Mouse (Mus musculus) ES-E14 (cell line): ENCODE measurements around the gene Gclm. TPM values are rescaled to one million over a fixed set of nuclear protein-coding genes. Genes with fewer than 3 reads are reported as not detected.

Experiments
- DNase-seq: peaks from one replicate; pipeline ENCODE4 v3.0.0-alpha.2; 2013; ENCODE audit warnings: low read depth, low spot score
- H3K27ac ChIP-seq: 2 replicates; pipeline ENCODE4 v1.5.1; 2012; ENCODE audit warnings: low read depth, mild to moderate bottlenecking, low read length, moderate library complexity, mixed read lengths; ENCODE audit not compliant: poor library complexity, insufficient read depth, severe bottlenecking
- H3K36me3 ChIP-seq: 2 replicates; pipeline ENCODE4 v1.6.1; 2012; ENCODE audit warnings: mild to moderate bottlenecking, low read length, moderate library complexity, mixed read lengths; ENCODE audit not compliant: control insufficient read depth, poor library complexity, insufficient read depth, severe bottlenecking
- H3K4me1 ChIP-seq, 2 experiments: fragments of 150-350 bp in 1 of 2; sonication (generic) in 1 of 2; 2 replicates each; pipeline ENCODE4 v1.6.1; 2012; ENCODE audit warnings: low read length in 2 of 2, mild to moderate bottlenecking in 1 of 2, mixed read lengths in 1 of 2; ENCODE audit not compliant: control insufficient read depth in 2 of 2, insufficient read depth in 2 of 2, poor library complexity in 1 of 2
- H3K4me3 ChIP-seq, 2 experiments: fragments of 150-350 bp in 1 of 2; sonication (generic) in 1 of 2; 2 replicates each; pipeline ENCODE4 v1.5.1; 2012; ENCODE audit warnings: low read length in 2 of 2, low read depth in 1 of 2, mild to moderate bottlenecking in 1 of 2, mixed read lengths in 1 of 2; ENCODE audit not compliant: insufficient read depth in 1 of 2, poor library complexity in 1 of 2, severe bottlenecking in 1 of 2
- H3K9ac ChIP-seq: 2 replicates; pipeline ENCODE4 v1.6.1; 2012; ENCODE audit warnings: low read depth, mild to moderate bottlenecking, low read length, mixed read lengths; ENCODE audit not compliant: poor library complexity, insufficient read depth, severe bottlenecking
- H3K9me3 ChIP-seq: fragments of 150-350 bp; sonication (generic); 2 replicates; pipeline ENCODE4 v1.6.1; 2012; ENCODE audit warnings: low read depth, mild to moderate bottlenecking, low read length; ENCODE audit not compliant: control insufficient read depth, insufficient read depth
- CHD2 ChIP-seq: IDR thresholded peaks from 2 replicates; pipeline ENCODE4 v1.6.1; 2014; ENCODE audit warnings: mild to moderate bottlenecking, low read depth, low read length, inconsistent platforms
- HCFC1 ChIP-seq: IDR thresholded peaks from 2 replicates; pipeline ENCODE4 v1.6.1; 2012; ENCODE audit warnings: low read length, inconsistent platforms, borderline replicate concordance; ENCODE audit not compliant: insufficient read depth
- MAFK ChIP-seq: IDR thresholded peaks from 2 replicates; pipeline ENCODE4 v1.6.1; 2014; ENCODE audit warnings: mild to moderate bottlenecking, low read depth, low read length, inconsistent platforms; ENCODE audit not compliant: insufficient read depth
- ZC3H11A ChIP-seq: IDR thresholded peaks from 2 replicates; pipeline ENCODE4 v1.6.1; 2012; ENCODE audit warnings: low read depth, mild to moderate bottlenecking, inconsistent platforms, low read length, borderline replicate concordance
- ZNF384 ChIP-seq: IDR thresholded peaks from 2 replicates; pipeline ENCODE4 v1.6.1; 2012; ENCODE audit warnings: low read depth, low read length, inconsistent platforms
- in situ Hi-C, 2 experiments: fragments of 600-800 bp; cut with MboI; formaldehyde crosslinking; loops; one replicate each; pipeline ENCODE4 v1.15.1; 2025; ENCODE audit warnings: low sequenced_read_pairs in 2 of 2, inconsistent platforms in 1 of 2; ENCODE audit not compliant: unreplicated experiment in 2 of 2
- total RNA-seq: library from RNA; depleted of rRNA; stranded (reverse); fragments of 300-350 nt; gene quantifications from 2 replicates; pipeline ENCODE4 v1.2.3, GENCODE M21; 2012

The Gclm gene
- total RNA-seq, 1 experiment, result 62.8 TPM

DNA sequence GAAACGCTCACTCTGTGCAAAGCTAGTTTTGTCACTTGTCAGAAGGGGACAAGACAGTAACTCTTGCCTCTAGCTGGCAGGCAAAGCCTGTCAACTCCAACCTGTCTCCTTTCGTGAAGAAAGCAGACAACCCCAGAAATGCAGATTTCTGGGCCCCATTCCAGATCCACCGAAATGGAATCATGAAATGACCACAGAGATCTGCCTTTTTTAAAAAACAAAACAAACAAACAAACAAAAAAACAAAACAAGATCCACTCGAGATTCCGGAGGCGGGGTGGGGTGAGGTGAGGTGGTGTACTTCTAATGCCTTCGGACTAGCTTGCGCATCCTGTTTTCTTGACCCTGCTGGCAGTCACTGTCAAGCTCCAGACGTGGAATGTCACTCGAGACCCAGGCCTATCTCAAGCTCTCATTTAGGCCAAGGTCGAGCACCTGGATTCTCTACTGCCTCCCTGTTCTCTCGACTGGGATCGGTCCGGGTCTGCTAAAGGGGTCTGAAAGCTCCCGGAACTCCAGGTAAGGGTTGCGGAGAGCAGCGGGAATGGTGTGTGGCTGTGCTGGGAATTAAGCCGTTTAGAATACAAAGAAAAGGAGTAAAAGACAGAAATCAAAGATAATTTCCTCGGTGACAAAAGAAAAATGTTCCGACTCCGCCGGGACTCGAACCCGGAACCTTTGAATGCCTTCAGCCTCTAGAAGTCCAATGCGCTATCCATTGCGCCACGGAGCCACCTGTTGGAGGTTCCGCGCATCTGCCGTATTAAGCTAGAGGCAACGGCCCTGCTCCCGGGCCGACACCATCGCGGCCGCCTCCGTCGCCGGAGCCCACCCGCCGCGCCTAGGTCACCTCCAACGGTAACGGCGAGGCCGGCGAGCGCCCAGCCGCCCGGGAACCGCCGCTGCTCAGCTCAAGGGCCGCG lies 47.2 kb downstream of the Gclm start:
- peak overlapping the region; percentile 91 for H3K9ac ChIP-seq
- H3K27ac ChIP-seq, result peak overlapping the region; percentile 57
- TF ChIP-seq MAFK (peak; percentile 93), CHD2 (no peak)
- H3K4me3 ChIP-seq, result peak overlapping the region; percentile 55 to 96
- peak; percentile 74 for DNase-seq
- in situ Hi-C loops, result no loop called here
- peaks cover 8 to 10% of the 10 kb centered on the region in 2 experiments for H3K4me1 ChIP-seq
- no peaks in the 10 kb centered on the region for H3K9me3 ChIP-seq
- H3K36me3 ChIP-seq, result no peaks in the 10 kb centered on the region

DNA sequence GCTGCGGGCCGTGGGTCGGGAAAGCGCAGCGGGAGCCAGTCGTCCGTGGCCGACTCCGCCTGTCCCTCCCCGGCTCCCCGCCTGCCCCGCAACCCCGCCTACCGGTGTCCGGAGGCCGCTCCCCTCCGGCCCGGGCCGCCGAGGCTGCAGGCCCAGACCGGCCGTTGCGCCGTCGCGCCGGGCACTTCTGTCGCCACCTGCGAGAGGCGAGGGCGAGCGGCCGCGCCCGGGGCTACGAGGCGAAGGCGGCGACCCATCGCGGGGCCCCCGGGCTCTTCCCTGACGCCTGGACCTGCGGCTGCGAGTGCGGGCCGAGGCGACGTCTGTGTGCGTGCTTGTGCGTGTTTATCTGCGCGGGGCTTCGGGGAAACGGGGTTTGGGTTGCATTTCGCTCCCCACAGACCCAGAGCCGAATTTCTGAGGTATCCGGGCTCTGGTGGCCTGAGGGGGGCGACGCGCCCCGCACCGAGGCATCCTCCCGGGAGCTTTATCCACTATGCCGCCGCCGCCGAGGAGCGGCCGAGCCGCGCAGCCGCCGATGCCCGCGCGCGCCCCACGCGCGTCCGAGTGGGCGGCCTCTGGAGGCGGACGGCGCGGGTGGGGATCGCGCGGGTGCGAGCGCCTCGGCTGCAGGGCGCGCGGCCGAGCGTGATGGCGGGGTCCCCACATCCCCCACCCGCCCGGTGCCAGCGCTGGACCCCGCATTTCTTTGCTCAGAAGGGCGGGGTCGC lies 48.0 kb downstream of the Gclm start:
- in situ Hi-C loops, result no loop called here
- peak overlapping the region; percentile 57 for H3K27ac ChIP-seq
- no peak for DNase-seq
- no peaks in the 10 kb centered on the region for H3K36me3 ChIP-seq
- peak overlapping the region; percentile 55 to 96 for H3K4me3 ChIP-seq
- H3K4me1 ChIP-seq, result peaks cover 8 to 14% of the 10 kb centered on the region in 2 experiments
- peak overlapping the region; percentile 91 for H3K9ac ChIP-seq
- H3K9me3 ChIP-seq, result no peaks in the 10 kb centered on the region
- TF ChIP-seq HCFC1 (0 out of 2 replicates have a peak, but pooled peaks have one; percentile 55), CHD2 (no peak)

DNA sequence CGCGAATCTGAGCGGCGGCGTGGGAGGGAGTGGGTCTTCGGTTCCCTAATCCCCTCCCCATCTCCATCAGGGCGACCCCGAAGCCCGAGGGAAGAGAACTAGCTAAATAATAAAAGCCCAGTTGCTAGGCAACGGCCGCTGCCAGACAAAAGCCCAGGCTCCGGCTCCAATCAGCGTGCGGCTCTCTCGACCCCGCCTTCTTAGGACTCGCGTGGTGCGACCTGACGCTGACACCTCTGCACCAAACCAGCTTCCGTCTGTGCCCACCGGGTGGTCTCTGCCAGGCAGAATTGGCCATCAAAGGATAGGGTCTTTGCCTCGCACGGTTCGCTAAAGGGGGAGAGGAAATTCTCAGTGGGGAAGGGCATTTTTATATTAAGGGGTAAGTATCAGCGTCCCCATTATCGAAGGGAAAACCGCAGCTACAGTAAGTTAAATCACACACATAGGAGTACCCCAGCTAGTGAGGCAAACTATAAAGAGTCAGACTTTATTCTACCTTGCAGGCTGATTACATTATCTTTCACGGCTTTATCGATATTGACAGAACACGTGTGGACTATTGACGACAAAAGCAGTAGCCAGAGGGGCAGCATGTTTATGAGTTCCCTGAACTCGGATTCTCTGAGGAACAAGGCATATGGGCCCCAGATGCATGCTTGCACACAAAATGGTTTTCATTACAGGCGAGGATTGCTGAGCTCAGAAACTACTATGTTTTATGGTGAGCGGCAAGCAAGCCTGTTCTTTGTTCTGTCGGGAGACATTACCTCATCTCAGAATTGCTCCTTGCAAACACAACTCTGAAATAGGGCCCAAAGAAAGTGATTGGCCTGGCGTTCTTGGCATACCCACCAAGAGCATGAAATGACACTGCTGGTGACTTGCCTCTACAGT lies 48.8 kb downstream of the Gclm start, which contains the start of gene Bcar3:
Bcar3 (plus strand) TSS at position 183 of the 897 bp plus-strand sequence.
- peak within 1 kb of the TSS; percentile 55 to 96 for H3K4me3 ChIP-seq
- H3K9ac ChIP-seq, result peak within 1 kb of the TSS; percentile 91
- TF ChIP-seq ZNF384 (no peak), CHD2 (no peak), ZC3H11A (no peak), MAFK (no peak), HCFC1 (no peak)
- in situ Hi-C loops, result no loop called here
- peaks cover 8 to 14% of the 10 kb centered on the region in 2 experiments for H3K4me1 ChIP-seq
- H3K9me3 ChIP-seq, result no peaks in the 10 kb centered on the region
- peak; percentile 95 for DNase-seq
- peak within 1 kb of the TSS; percentile 57 for H3K27ac ChIP-seq
- H3K36me3 ChIP-seq, result no peaks in the 10 kb centered on the region

DNA sequence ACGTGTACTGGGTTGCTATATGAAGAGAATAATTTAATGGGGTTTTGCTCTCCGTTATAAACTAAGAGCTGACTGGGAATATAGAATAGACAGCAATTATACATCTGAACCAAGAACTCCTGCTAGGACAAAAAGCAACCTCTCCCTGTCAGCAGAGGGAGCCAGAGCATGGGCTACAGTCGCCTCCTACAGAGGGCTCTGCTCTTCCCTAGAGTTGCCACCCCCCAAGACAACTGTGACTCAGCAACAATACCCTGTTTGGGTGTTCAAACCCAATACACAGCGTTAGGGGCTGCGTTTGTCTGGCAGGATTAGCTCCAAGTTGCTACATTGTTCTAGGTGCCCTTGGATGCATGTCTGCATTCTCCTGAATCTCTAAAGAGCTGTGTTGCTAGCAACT lies 50.2 kb downstream of the Gclm start:
- Histone ChIP-seq H3K9me3 (no peaks in the 10 kb centered on the region), H3K36me3 (no peaks in the 10 kb centered on the region), H3K4me3 (no peak overlapping the region), H3K27ac (no peak overlapping the region), H3K4me1 (peaks cover 8 to 14% of the 10 kb centered on the region in 2 experiments), H3K9ac (no peak overlapping the region)
- DNase-seq, result peak; percentile 71
- no peak for TF ChIP-seq ZNF384
- peak; percentile 78; the same call in 1 of the 2 replicates for TF ChIP-seq ZC3H11A
- TF ChIP-seq CHD2, result no peak
- no peak for TF ChIP-seq HCFC1
- peak; percentile 99 for TF ChIP-seq MAFK
- in situ Hi-C loops, result loop anchor here in 1 of 2 experiments (5.0 kb wide), 1 partner anchor 342 kb away; no protein-coding TSS in a partner anchor
